Mouse (Mus musculus) liver, adult 2 months (tissue): ENCODE measurements around the gene Fem1a. TPM values are rescaled to one million over a fixed set of nuclear protein-coding genes. Genes with fewer than 3 reads are reported as not detected.

Source experiments
- DNase-seq: peaks from one replicate; pipeline ENCODE4 v3.0.0-alpha.2; 2011; ENCODE audit warnings: low read depth, low spot score; ENCODE audit errors: extremely low read depth
- H3K27ac ChIP-seq: fragments of 200-500 bp; replicated peaks from 2 replicates; pipeline ENCODE4 v1.5.1; 2012; ENCODE audit warnings: low read depth, mild to moderate bottlenecking, control low read depth, inconsistent platforms, low read length; ENCODE audit not compliant: insufficient read depth
- H3K27me3 ChIP-seq: fragments of 200-500 bp; 2 replicates; pipeline ENCODE4 v1.6.1; 2012; ENCODE audit warnings: mild to moderate bottlenecking, moderate library complexity, low read length, inconsistent platforms; ENCODE audit not compliant: control insufficient read depth, insufficient read depth
- H3K36me3 ChIP-seq: fragments of 200-500 bp; 2 replicates; pipeline ENCODE4 v1.6.1; 2012; ENCODE audit warnings: low read length, inconsistent platforms; ENCODE audit not compliant: control insufficient read depth, insufficient read depth
- H3K4me1 ChIP-seq: fragments of 200-500 bp; 2 replicates; pipeline ENCODE4 v1.6.1; 2011; ENCODE audit warnings: low read length; ENCODE audit not compliant: control insufficient read depth, insufficient read depth
- H3K4me3 ChIP-seq: fragments of 200-500 bp; 2 replicates; pipeline ENCODE4 v1.5.1; 2011; ENCODE audit warnings: low read depth, mild to moderate bottlenecking, control low read depth, low read length, moderate library complexity; ENCODE audit not compliant: insufficient read depth
- H3K79me2 ChIP-seq: fragments of 200-500 bp; 2 replicates; pipeline ENCODE4 v1.6.1; 2012; ENCODE audit warnings: inconsistent platforms, mild to moderate bottlenecking, low read length, moderate library complexity; ENCODE audit not compliant: control insufficient read depth, insufficient read depth
- H3K9ac ChIP-seq: fragments of 200-500 bp; 2 replicates; pipeline ENCODE4 v1.6.1; 2012; ENCODE audit warnings: low read depth, mild to moderate bottlenecking, control low read depth, inconsistent platforms, low read length
- CTCF ChIP-seq: fragments of 200-500 bp; IDR thresholded peaks from 2 replicates; pipeline ENCODE4 v1.5.1; 2011; ENCODE audit warnings: low read depth, low read length, control low read depth
- POLR2A ChIP-seq: fragments of 200-500 bp; IDR thresholded peaks from 2 replicates; pipeline ENCODE4 v1.6.1; 2011; ENCODE audit warnings: low read length, control low read depth; ENCODE audit not compliant: insufficient read depth; ENCODE audit errors: extremely low read depth
- WGBS: fragments of 180-500 bp; shearing (Covaris S2); methylation state at CpG from one replicate; pipeline ENCODE4 v1.1.7; 2018; 5-methylcytosine and 5-hydroxymethylcytosine counted together
- polyA plus RNA-seq: library from polyadenylated mRNA; depleted of rRNA; stranded (reverse); fragments of >200 nt; gene quantifications from 2 replicates; pipeline ENCODE4 v1.2.3, GENCODE M21; 2012
- total RNA-seq: library from RNA; depleted of rRNA; stranded (reverse); fragments of >200 nt; gene quantifications from 2 replicates; pipeline ENCODE4 v1.2.3, GENCODE M21; 2014

Gene Fem1a
- total and polyA plus RNA-seq, 2 experiments: 11.5 to 18.9 TPM

DNA sequence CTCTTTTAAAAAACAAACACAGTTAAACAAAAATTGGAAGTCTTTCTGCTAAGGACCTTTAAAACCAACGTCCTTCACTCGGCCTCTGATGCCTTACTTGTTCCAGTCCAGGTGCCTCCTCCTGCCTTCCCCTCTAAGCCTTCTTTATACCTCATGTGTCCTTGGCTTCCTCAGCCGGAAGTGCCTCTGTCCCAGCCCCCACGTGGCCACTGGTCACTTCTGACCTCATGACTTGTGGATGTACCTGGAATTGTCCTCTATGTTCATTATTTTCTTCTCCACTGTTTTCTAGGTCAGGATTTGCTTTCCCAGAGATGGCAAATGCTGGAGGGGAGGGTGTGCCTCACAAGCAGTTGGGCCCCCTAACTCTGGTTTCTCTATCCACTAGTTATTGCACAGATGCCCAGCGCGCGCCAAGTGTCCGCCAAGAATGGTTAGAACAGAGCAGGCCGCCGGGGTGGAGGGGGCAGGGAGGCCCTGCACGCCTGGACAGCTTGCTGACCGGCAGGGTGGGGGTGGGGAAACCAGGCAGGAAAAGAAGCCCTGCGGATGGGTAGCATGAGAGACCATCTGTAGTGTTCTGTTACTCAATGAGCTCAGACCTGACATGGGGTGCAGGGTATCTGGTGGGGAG lies 45.9 kb downstream of the Fem1a start:
- Histone ChIP-seq H3K4me1 (0 out of 2 replicates have a peak, but pooled peaks cover 6% of the 10 kb centered on the region), H3K27ac (no peak overlapping the region), H3K36me3 (no peaks in the 10 kb centered on the region), H3K4me3 (no peak overlapping the region), H3K27me3 (no peaks in the 10 kb centered on the region), H3K79me2 (no peaks in the 10 kb centered on the region), H3K9ac (no peak overlapping the region)
- no peak for DNase-seq
- TF ChIP-seq CTCF (no peak), POLR2A (no peak)
- 22% methylated on average over 13 of the region's 13 CpGs for WGBS

DNA sequence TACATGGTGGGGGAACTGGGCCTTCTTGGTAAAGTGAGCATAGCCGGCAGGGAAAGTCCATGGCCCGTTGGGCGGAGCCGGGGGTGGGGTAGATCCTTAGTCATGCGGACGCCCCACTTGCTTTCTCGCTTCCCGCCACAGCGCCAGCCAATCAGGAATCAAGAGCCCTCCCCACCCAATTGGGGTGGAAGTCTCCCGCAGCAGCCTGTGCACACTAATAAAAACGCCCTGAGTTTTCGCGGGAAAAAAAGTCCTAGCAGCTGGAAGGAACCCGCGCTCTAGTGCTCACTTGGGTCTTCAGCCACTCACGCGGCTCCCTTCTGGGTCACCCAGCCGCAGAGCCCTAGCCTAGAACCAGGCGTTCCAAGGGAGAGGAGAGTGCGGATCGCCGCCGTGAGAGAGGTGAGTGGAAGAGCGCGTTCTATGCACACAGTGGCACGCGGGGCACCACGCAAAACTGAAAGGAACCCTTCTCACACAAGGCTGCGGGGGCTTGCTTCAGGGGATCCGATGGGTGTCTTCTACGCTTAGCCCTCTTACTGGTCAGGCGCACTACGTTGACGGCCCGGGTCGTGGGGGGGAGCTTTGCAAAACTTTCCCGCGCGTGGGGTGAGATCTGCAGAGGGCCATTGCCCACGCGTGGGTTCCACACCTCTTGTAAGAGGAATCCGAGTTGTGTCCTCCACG lies 46.7 kb downstream of the Fem1a start, which contains the start of gene Uhrf1:
Gene Uhrf1 (plus strand): TSS at position 162 of the 687 bp plus-strand sequence.
- H3K4me3 ChIP-seq: peak within 1 kb of the TSS; percentile 56
- no peak for TF ChIP-seq POLR2A
- TF ChIP-seq CTCF: no peak
- no peaks in the 10 kb centered on the region for H3K79me2 ChIP-seq
- H3K9ac ChIP-seq: peak within 1 kb of the TSS; percentile 48
- WGBS: under 1% methylated on average over 43 of the region's 43 CpGs
- H3K27me3 ChIP-seq: no peaks in the 10 kb centered on the region
- DNase-seq: peak; percentile 54
- no peaks in the 10 kb centered on the region for H3K36me3 ChIP-seq
- H3K27ac ChIP-seq: no peak within 1 kb of the TSS
- 0 out of 2 replicates have a peak, but pooled peaks cover 6% of the 10 kb centered on the region for H3K4me1 ChIP-seq

DNA sequence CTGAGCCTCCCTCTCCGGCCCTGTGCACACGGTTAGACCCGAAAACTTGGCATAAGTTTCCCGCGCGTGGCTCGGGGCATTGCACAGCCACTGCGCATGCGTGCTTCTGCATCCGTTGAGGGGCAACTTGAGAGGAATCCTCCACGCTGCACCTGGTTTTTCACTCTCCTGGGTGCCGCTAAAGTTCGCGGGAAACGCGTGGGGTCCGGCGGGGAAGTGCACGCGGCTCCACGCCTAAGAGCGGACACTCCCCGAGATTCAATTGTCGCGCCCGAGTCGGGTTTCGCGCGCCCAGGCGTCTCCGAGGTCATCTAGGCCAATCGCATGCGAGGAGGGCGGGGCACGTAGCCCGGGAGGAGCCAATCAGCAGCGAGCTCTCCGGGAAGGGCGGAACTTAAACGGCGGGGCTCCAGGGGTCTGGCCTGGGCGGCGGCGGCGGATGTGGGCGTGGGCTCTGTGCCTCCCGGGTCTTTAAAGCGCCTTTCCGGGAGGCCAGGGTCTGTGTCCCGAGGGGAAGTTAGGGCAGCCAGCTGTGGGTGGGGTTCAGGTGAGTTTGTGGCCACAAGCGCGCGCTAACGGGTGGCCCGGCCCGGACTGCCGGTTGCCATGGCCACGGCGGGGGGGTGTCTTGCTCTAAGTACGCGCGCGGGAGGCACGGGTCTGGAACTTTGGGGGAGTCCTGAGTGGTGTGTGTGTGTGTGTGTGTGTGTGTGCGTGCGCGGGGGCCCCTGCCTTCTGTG lies 47.4 kb downstream of the Fem1a start:
- Histone ChIP-seq H3K9ac (peak overlapping the region; percentile 48), H3K4me3 (peak overlapping the region; percentile 56), H3K4me1 (0 out of 2 replicates have a peak, but pooled peaks cover 6% of the 10 kb centered on the region), H3K27ac (no peak overlapping the region), H3K27me3 (no peaks in the 10 kb centered on the region), H3K36me3 (no peaks in the 10 kb centered on the region), H3K79me2 (no peaks in the 10 kb centered on the region)
- peak; percentile 66 for DNase-seq
- TF ChIP-seq POLR2A (no peak), CTCF (no peak)
- WGBS: under 1% methylated on average over 68 of the region's 68 CpGs

DNA sequence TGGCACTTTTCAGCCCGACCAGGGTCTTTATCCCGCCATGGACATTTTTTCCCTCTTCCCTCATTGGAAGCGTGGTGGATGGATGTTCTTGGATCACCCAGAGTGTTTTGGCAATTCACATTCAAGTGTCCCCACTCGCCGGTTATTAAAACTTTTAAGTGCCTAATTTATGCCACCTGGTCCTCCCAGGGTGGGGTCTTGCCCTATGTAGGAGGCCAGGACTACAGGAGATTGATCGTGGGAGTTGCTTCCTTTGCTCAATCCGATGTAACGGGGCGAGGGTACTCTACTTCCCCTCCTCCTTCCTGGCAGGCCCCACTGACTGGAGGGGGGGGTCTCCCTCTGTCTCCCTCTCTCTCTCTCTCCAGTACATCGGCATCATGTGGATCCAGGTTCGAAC lies 48.1 kb downstream of the Fem1a start:
- Histone ChIP-seq H3K79me2 (no peaks in the 10 kb centered on the region), H3K4me3 (peak overlapping the region; percentile 56; the same call in 1 of the 2 replicates), H3K9ac (no peak overlapping the region), H3K36me3 (no peaks in the 10 kb centered on the region), H3K27me3 (no peaks in the 10 kb centered on the region), H3K4me1 (0 out of 2 replicates have a peak, but pooled peaks cover 6% of the 10 kb centered on the region), H3K27ac (no peak overlapping the region)
- WGBS: 42% methylated on average over 11 of the region's 11 CpGs
- TF ChIP-seq POLR2A (no peak), CTCF (no peak)
- DNase-seq: no peak

DNA sequence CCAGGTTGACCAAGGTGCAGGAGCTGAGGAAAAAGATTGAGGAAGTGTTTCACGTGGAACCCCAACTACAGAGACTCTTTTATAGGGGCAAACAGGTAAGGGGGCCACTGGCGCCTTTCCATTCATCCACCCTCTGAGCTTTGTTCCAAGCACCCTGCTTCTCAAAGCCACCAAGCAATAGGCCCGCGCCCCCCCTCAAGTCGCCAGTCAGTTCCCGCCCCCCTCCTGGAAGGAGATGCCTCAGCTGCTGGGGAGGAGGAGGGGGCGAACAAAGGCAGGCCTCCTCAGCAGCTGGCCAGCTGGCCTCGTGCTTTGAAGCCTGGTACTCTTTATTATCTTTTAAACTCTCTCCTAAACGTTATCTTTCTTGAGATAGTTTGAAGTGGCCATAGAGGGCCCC lies 48.5 kb downstream of the Fem1a start:
- Histone ChIP-seq H3K36me3 (no peaks in the 10 kb centered on the region), H3K4me3 (no peak overlapping the region), H3K9ac (no peak overlapping the region), H3K79me2 (no peaks in the 10 kb centered on the region), H3K4me1 (0 out of 2 replicates have a peak, but pooled peaks cover 6% of the 10 kb centered on the region), H3K27ac (no peak overlapping the region), H3K27me3 (no peaks in the 10 kb centered on the region)
- 73% methylated on average over 9 of the region's 9 CpGs for WGBS
- no peak for DNase-seq
- TF ChIP-seq POLR2A (no peak), CTCF (no peak)
